Comparison of ENCODE assay signal across 19 mouse cellular contexts in the genomic region with DNA sequence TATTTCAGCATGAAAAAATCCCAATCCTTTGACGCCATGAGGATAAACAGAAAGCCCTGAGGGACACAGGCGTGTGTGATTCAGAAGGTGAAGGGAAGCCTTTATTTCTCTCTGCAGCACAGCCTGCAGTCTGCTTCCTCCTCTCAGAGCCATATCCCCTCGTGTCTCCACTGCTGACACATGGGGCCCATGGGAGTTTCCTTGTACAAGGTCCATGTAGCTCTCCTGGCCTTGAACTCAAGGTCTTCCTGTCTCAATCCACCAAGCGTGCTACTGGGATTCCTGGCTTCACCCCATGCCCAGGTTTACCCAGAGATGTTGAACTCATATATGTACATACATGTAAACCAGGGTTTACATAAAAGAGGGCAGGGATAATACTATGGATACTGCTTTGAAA. TPM values are rescaled to one million over a fixed set of nuclear protein-coding genes. Genes with fewer than 3 reads are reported as not detected.
A peak's percentile ranks its signal among the peaks of the same experiment; 100 is the strongest.
DNase-seq lines count a peak whose midpoint lies in the region; ATAC-seq and TF ChIP-seq lines count a peak whose summit lies in the region.
"Not testable (repeated sequence)": the region's sequence is repeated elsewhere in the genome, so short reads cannot be mapped to it uniquely, and the experiment has no call there.
"Had no signal": no experiment of that assay in that cellular context is flagged by ENCODE, and none has a peak within 500 bp of the region (broad histone marks: within the 10 kb centered on the region; RNA-seq: fewer than 3 reads in every experiment).

No protein-coding gene starts in this region.

- WGBS in intestine, embryonic 15.5 days = 55% methylated on average over 4 of the region's 4 CpGs
- 27% methylated on average over 4 of the region's 4 CpGs for whole genome bisulfite sequencing in intestine, postnatal 0 days
- WGBS in liver, embryonic 12.5 days (ENCODE audit: insufficient replicate concordance) = 46% methylated on average over 4 of the region's 4 CpGs
- WGBS in liver, embryonic 15.5 days (ENCODE audit: insufficient replicate concordance) = 39% methylated on average over 4 of the region's 4 CpGs
- 39% methylated on average over 4 of the region's 4 CpGs for WGBS in liver, postnatal 0 days (ENCODE audit: insufficient replicate concordance)

- H3K4me1 ChIP-seq in intestine, embryonic 15.5 days (replicated peaks); intestine, postnatal 0 days (replicated peaks; ENCODE audit: control insufficient read depth, insufficient read depth, low read length); liver, embryonic 12.5 days; liver, embryonic 15.5 days (replicated peaks); liver, postnatal 0 days (ENCODE audit: insufficient read depth): not testable (repeated sequence)

- peak; percentile 19 for DNase-seq in adrenal gland, postnatal 10 days
- DNase-seq in heart, adult 11 months = peak; percentile 55
- not testable (repeated sequence) for DNase-seq in liver, postnatal 0 days

- not testable (repeated sequence) for TF ChIP-seq EP300 in liver, postnatal 0 days (IDR thresholded peaks at IDR 0.05; ENCODE audit: low read depth)

- ATAC-seq in intestine, embryonic 15.5 days = 0 out of 2 replicates have a peak, but pooled peaks have one; percentile 49
- peak; percentile 73 for ATAC-seq in intestine, postnatal 0 days
- ATAC-seq in liver, embryonic 12.5 days; liver, embryonic 15.5 days (ENCODE audit: insufficient read depth); liver, postnatal 0 days: not testable (repeated sequence)

- H3K4me3 ChIP-seq in intestine, embryonic 15.5 days (replicated peaks); intestine, postnatal 0 days (ENCODE audit: low read depth, low read length); liver, embryonic 12.5 days: not testable (repeated sequence)
- peak overlapping the region; percentile 37 for H3K4me3 ChIP-seq in liver, embryonic 15.5 days (replicated peaks)
- H3K4me3 ChIP-seq in liver, postnatal 0 days (ENCODE audit: low read depth, low read length) = peak overlapping the region; percentile 42; the same call in 1 of the 2 replicates

- H3K27ac ChIP-seq in intestine, embryonic 15.5 days; intestine, postnatal 0 days (ENCODE audit: low read depth, low read length); liver, embryonic 12.5 days; liver, embryonic 15.5 days (replicated peaks): not testable (repeated sequence)
- H3K27ac ChIP-seq in liver, postnatal 0 days (ENCODE audit: low read depth) = peak overlapping the region; percentile 57

- not testable (repeated sequence) for H3K27me3 ChIP-seq in intestine, embryonic 15.5 days (replicated peaks); intestine, postnatal 0 days (replicated peaks; ENCODE audit: control insufficient read depth, insufficient read depth, low read length); liver, embryonic 12.5 days (replicated peaks); liver, embryonic 15.5 days; liver, postnatal 0 days (ENCODE audit: insufficient read depth, low read length)

- not testable (repeated sequence) for H3K4me2 ChIP-seq in intestine, embryonic 15.5 days (replicated peaks); intestine, postnatal 0 days (replicated peaks; ENCODE audit: low read depth)
- peak overlapping the region; percentile 36; the same call in 1 of the 2 replicates for H3K4me2 ChIP-seq in liver, embryonic 12.5 days
- H3K4me2 ChIP-seq in liver, embryonic 15.5 days = peak overlapping the region; percentile 18; the same call in 1 of the 2 replicates
- peak overlapping the region; percentile 56; the same call in 1 of the 2 replicates for H3K4me2 ChIP-seq in liver, postnatal 0 days (ENCODE audit: low read depth, low read length)

- not testable (repeated sequence) for TF ChIP-seq CTCF in intestine, postnatal 0 days (IDR thresholded peaks at IDR 0.05; ENCODE audit: low read depth); liver, postnatal 0 days (IDR thresholded peaks at IDR 0.05; ENCODE audit: low read depth)

- not testable (repeated sequence) for H3K9me3 ChIP-seq in intestine, embryonic 15.5 days; intestine, postnatal 0 days (ENCODE audit: control insufficient read depth); liver, embryonic 12.5 days (replicated peaks); liver, embryonic 15.5 days (replicated peaks); liver, postnatal 0 days (ENCODE audit: low read length)

- not testable (repeated sequence) for H3K36me3 ChIP-seq in intestine, embryonic 15.5 days; intestine, postnatal 0 days (ENCODE audit: control insufficient read depth, insufficient read depth); liver, embryonic 12.5 days; liver, embryonic 15.5 days (replicated peaks); liver, postnatal 0 days (replicated peaks; ENCODE audit: insufficient read depth, low read length)

- H3K9ac ChIP-seq in intestine, embryonic 15.5 days; intestine, postnatal 0 days (ENCODE audit: low read depth, low read length); liver, embryonic 12.5 days; liver, embryonic 15.5 days; liver, postnatal 0 days (replicated peaks): not testable (repeated sequence)

RNA-seq across cellular contexts. Expression of gene Kng1, which starts 2.0 kb away (rescaled TPM):
- 100 to 1,000 TPM; 216 to 507 TPM for total RNA-seq in adrenal gland, postnatal 10 days (2021)
- 6.6 and 10.9 TPM in 2 replicates for polyA plus RNA-seq in intestine, embryonic 15.5 days (2015; fragmentation: Nextera tagmentation; extraction: Ambion mirVana)
- 1.7 and 2.4 TPM in 2 replicates for polyA plus RNA-seq in intestine, postnatal 0 days (2015; fragmentation: Nextera tagmentation; extraction: Ambion mirVana)
- 145 and 151 TPM in 2 replicates for polyA plus RNA-seq in liver, embryonic 12.5 days (2016; fragmentation: Nextera tagmentation; extraction: Ambion mirVana)
- 918 and 1,131 TPM in 2 replicates for polyA plus RNA-seq in liver, embryonic 15.5 days (2015; fragmentation: Nextera tagmentation; extraction: Ambion mirVana)
- 5,182 and 5,316 TPM in 2 replicates for polyA plus RNA-seq in liver, postnatal 0 days (2015; fragmentation: Nextera tagmentation; extraction: Ambion mirVana)
- total RNA-seq: CH12.LX, G1E had no signal
- polyA plus RNA-seq: CD4-positive, CD25-positive, alpha-beta regulatory T cell, adult 4 months; cerebellum, adult 2 months; cortical plate, adult 2 months; embryonic facial prominence, embryonic 10.5 days; embryonic facial prominence, embryonic 12.5 days; forebrain, embryonic 11.5 days; forebrain, embryonic 13.5 days; forebrain, embryonic 15.5 days; G1E had no signal

RNA-seq across cellular contexts. Expression of gene Kng2, which starts 30.3 kb away (rescaled TPM):
- total RNA-seq in adrenal gland, postnatal 10 days (2021) = 10 to 100 TPM; 27.4 to 62.7 TPM
- 0.69 and 1.1 TPM in 2 replicates for polyA plus RNA-seq in intestine, embryonic 15.5 days (2015; fragmentation: Nextera tagmentation; extraction: Ambion mirVana)
- 1.1 and 1.4 TPM in 2 replicates for polyA plus RNA-seq in intestine, postnatal 0 days (2015; fragmentation: Nextera tagmentation; extraction: Ambion mirVana)
- polyA plus RNA-seq in liver, embryonic 12.5 days (2016; fragmentation: Nextera tagmentation; extraction: Ambion mirVana) = 0.93 and 1.1 TPM in 2 replicates
- 66.0 and 93.3 TPM in 2 replicates for polyA plus RNA-seq in liver, embryonic 15.5 days (2015; fragmentation: Nextera tagmentation; extraction: Ambion mirVana)
- 348 and 384 TPM in 2 replicates for polyA plus RNA-seq in liver, postnatal 0 days (2015; fragmentation: Nextera tagmentation; extraction: Ambion mirVana)
- total RNA-seq: CH12.LX, G1E had no signal
- polyA plus RNA-seq: activated CD4-positive, CD25-positive, alpha-beta regulatory T cell, adult 4 months; CD4-positive, CD25-positive, alpha-beta regulatory T cell, adult 4 months; cerebellum, adult 2 months; cortical plate, adult 2 months; embryonic facial prominence, embryonic 10.5 days; embryonic facial prominence, embryonic 12.5 days; embryonic facial prominence, embryonic 14.5 days; forebrain, embryonic 11.5 days; forebrain, embryonic 13.5 days; forebrain, embryonic 15.5 days; G1E had no signal

RNA-seq across cellular contexts. Expression of gene Eif4a2, which starts 47.6 kb away (rescaled TPM):
- 100 to 1,000 TPM; 295 to 433 TPM for total RNA-seq in adrenal gland, postnatal 10 days (2021)
- 204 and 222 TPM in 2 replicates for polyA plus RNA-seq in intestine, embryonic 15.5 days (2015; fragmentation: Nextera tagmentation; extraction: Ambion mirVana)
- 101 and 109 TPM in 2 replicates for polyA plus RNA-seq in intestine, postnatal 0 days (2015; fragmentation: Nextera tagmentation; extraction: Ambion mirVana)
- 99.9 and 102 TPM in 2 replicates for polyA plus RNA-seq in liver, embryonic 12.5 days (2016; fragmentation: Nextera tagmentation; extraction: Ambion mirVana)
- polyA plus RNA-seq in liver, embryonic 15.5 days (2015; fragmentation: Nextera tagmentation; extraction: Ambion mirVana) = 58.3 and 60.6 TPM in 2 replicates
- 49.1 and 52.5 TPM in 2 replicates for polyA plus RNA-seq in liver, postnatal 0 days (2015; fragmentation: Nextera tagmentation; extraction: Ambion mirVana)

Comparison
In these comparisons a context has a peak if more than half of its experiments do, and no peak if none do; other contexts are left out.
1. RNA of gene Kng2, which starts 30.3 kb away (polyA plus RNA-seq): 348 to 384 TPM in liver, postnatal 0 days and 66.0 to 93.3 TPM in liver, embryonic 15.5 days; 0.93 to 1.1 TPM in liver, embryonic 12.5 days, 1.1 to 1.4 TPM in intestine, postnatal 0 days and 0.69 to 1.1 TPM in intestine, embryonic 15.5 days; every median in the first group is over 10 times any median in the second.
2. RNA of gene Kng1, which starts 2.0 kb away (polyA plus RNA-seq): 5,182 to 5,316 TPM in liver, postnatal 0 days, 918 to 1,131 TPM in liver, embryonic 15.5 days and 145 to 151 TPM in liver, embryonic 12.5 days; 6.6 to 10.9 TPM in intestine, embryonic 15.5 days and 1.7 to 2.4 TPM in intestine, postnatal 0 days; every median in the first group is over 10 times any median in the second.